Mouse (Mus musculus) CH12.LX (cell line): Measurements from ENCODE around the gene Aes.

ENCODE experiments used
- CTCF ChIP-seq, 2 experiments: IDR thresholded peaks in 1 of 2; conservative IDR thresholded peaks in 1 of 2; 2 replicates each; pipeline ENCODE4 v1.5.1; 2011 to 2012; ENCODE audit warnings: low read depth in 2 of 2, low read length in 2 of 2, improper control_type of control experiment in 1 of 2, inconsistent platforms in 1 of 2, mild to moderate bottlenecking in 1 of 2, moderate library complexity in 1 of 2
- E2F4 ChIP-seq: IDR thresholded peaks from 2 replicates; pipeline ENCODE4 v1.6.1; 2011; ENCODE audit warnings: low read depth, low read length, improper control_type of control experiment; ENCODE audit not compliant: insufficient replicate concordance
- HCFC1 ChIP-seq: IDR thresholded peaks from 2 replicates; pipeline ENCODE4 v1.6.1; 2012; ENCODE audit warnings: low read depth, mild to moderate bottlenecking, inconsistent platforms, low read length, improper control_type of control experiment
- JUN ChIP-seq: IDR thresholded peaks from 2 replicates; pipeline ENCODE4 v1.6.1; 2011; ENCODE audit warnings: low read depth, mild to moderate bottlenecking, low read length, improper control_type of control experiment, moderate library complexity; ENCODE audit not compliant: insufficient read depth
- MAFK ChIP-seq: IDR thresholded peaks from 2 replicates; pipeline ENCODE4 v1.6.1; 2011; ENCODE audit warnings: low read length, improper control_type of control experiment; ENCODE audit not compliant: insufficient replicate concordance
- MAX ChIP-seq: IDR thresholded peaks from 2 replicates; pipeline ENCODE4 v1.6.1; 2011; ENCODE audit warnings: low read length, improper control_type of control experiment
- MEF2A ChIP-seq: IDR thresholded peaks from 2 replicates; pipeline ENCODE4 v1.6.1; 2014; ENCODE audit warnings: low read depth, mild to moderate bottlenecking, inconsistent platforms, low read length, improper control_type of control experiment, borderline replicate concordance
- POLR2A ChIP-seq: IDR thresholded peaks from 2 replicates; pipeline ENCODE4 v1.6.1; 2011; ENCODE audit warnings: low read depth, mild to moderate bottlenecking, improper control_type of control experiment, low read length
- POLR2AphosphoS2 ChIP-seq: IDR thresholded peaks from 2 replicates; pipeline ENCODE4 v1.6.1; 2011; ENCODE audit warnings: low read depth, low read length, improper control_type of control experiment
- SMC3 ChIP-seq: IDR thresholded peaks from 2 replicates; pipeline ENCODE4 v1.6.1; 2011; ENCODE audit warnings: low read depth, low read length, improper control_type of control experiment
- TCF12 ChIP-seq: IDR thresholded peaks from 2 replicates; pipeline ENCODE4 v1.6.1; 2014; ENCODE audit warnings: low read depth, mild to moderate bottlenecking, inconsistent platforms, low read length, improper control_type of control experiment
- USF1 ChIP-seq: IDR thresholded peaks from 2 replicates; pipeline ENCODE4 v1.6.1; 2014; ENCODE audit warnings: low read depth, mild to moderate bottlenecking, inconsistent platforms, low read length, improper control_type of control experiment
- ZC3H11A ChIP-seq: IDR thresholded peaks from 2 replicates; pipeline ENCODE4 v1.6.1; 2012; ENCODE audit warnings: low read depth, mild to moderate bottlenecking, inconsistent platforms, low read length, improper control_type of control experiment
- ZMIZ1 ChIP-seq: IDR thresholded peaks from 2 replicates; pipeline ENCODE4 v1.6.1; 2012; ENCODE audit warnings: low read depth, mild to moderate bottlenecking, inconsistent platforms, low read length, improper control_type of control experiment

DNA sequence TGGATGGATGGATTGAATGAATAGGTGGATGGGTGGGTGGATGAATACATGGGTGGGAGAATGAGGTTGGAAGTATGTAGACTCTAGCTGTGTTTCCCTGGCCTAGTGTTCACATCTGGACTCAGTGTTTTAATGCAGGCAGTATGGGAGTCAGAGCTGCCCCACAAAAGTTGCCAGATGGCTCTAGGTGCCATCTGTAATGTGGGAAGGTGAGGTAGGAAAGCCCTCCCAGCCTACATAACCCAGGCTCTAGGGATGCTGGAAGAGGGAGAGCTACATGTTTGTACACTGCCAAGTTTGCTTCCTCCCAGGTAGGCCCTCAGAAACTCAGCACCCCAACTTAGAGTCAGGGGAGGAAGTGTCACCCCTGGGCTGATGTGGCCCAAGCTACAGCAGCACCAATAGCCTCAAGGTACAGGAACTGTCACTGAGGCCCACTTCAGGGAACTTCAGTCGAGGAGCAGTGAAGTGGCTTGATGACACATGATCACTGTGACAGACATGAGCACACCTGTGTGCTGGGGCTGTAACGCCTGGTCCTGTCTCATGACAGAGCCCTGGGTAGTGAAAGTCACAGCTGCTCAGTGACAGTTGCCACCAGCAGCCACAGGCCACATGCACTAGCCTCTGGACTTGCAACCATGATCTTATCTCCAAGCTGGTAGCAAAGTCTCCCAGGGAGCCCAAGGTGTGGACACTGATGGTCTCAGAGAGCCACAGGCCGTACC lies 20.8 kb upstream of the Aes start:
- no peak for TF ChIP-seq CTCF (conservative IDR thresholded peaks at IDR 0.05 in 1 of 2, IDR thresholded peaks at IDR 0.05 in 1 of 2; ENCODE audit: low read depth in 2 of 2, low read length in 2 of 2)
- TF ChIP-seq HCFC1 = no peak
- no peak for TF ChIP-seq USF1
- no peak for TF ChIP-seq ZMIZ1
- no peak for TF ChIP-seq MEF2A
- no peak for TF ChIP-seq ZC3H11A
- TF ChIP-seq MAFK = no peak
- no peak for TF ChIP-seq SMC3
- peak; percentile 76 for TF ChIP-seq TCF12
- no peak for TF ChIP-seq JUN
- TF ChIP-seq POLR2A = no peak
- no peak for TF ChIP-seq POLR2AphosphoS2
- TF ChIP-seq MAX = peak; percentile 23; the same call in 1 of the 2 replicates
- no peak for TF ChIP-seq E2F4
